Mouse (Mus musculus): ENCODE data around the gene Adipor2. TPM values are rescaled to one million over a fixed set of nuclear protein-coding genes. Genes with fewer than 3 reads are reported as not detected.

Gene Adipor2
- total RNA-seq (2023) = 10 to 100 TPM; 73.5 to 74.6 TPM

GRCm38 (mm10) chr6:119417354-119417753, at the start of gene Adipor2:
TSS of gene Adipor2 (minus strand) at chr6:119417704.

GRCm38 (mm10) chr6:119330506-119330905, 87.0 kb downstream of the Adipor2 start, which contains the start of gene Lrtm2:
TSS of gene Lrtm2 (minus strand) at chr6:119330766.

Other genes starting within 250 kb of the Adipor2 start
- 1 to 10 TPM; 6.2 to 6.5 TPM for gene Dcp1b, start 242.5 kb downstream of the Adipor2 start, total RNA-seq (2023)
- not detected for gene Cacna1c, start 221.3 kb downstream of the Adipor2 start, total RNA-seq (2023)
- gene Cacna2d4, start 181.2 kb downstream of the Adipor2 start, total RNA-seq (2023) = not detected
- under 1 TPM; 0.13 to 0.33 TPM for gene Lrtm2, start 86.9 kb downstream of the Adipor2 start, total RNA-seq (2023)
- gene Fbxl14, start 62.0 kb upstream of the Adipor2 start, total RNA-seq (2023) = 10 to 100 TPM; 75.8 to 78.8 TPM
- gene Wnt5b, start 126.6 kb upstream of the Adipor2 start, total RNA-seq (2023) = not detected